Comparison of ENCODE assay signal across 22 mouse cellular contexts in the genomic region with DNA sequence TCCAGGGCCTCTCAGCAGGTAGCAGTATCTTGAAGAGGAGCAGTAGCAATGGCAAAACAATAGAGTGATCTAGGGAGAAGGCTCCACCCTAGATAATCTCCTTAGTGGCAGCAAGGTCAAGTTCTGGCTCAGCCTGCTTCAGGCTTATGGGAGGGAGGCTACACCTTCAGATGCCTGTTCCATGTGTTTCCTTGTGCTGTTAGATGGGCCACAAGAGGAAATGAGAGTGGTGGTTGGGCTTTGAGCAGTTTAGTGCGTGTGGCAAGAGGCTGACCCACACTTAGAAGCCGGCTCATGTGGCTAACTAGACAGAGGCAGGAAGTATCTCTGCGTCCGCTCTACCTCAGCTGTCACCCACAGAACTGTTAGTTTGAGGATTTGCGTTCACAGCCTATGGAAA.
DNase-seq lines count a peak whose midpoint lies in the region; ATAC-seq and TF ChIP-seq lines count a peak whose summit lies in the region.
"Had no signal": no experiment of that assay in that cellular context is flagged by ENCODE, and none has a peak within 500 bp of the region (broad histone marks: within the 10 kb centered on the region; RNA-seq: fewer than 3 reads in every experiment).

No protein-coding gene starts in this region.

- no peak overlapping the region for H3K9ac ChIP-seq in midbrain, embryonic 11.5 days (ENCODE audit: low read length)
- H3K9ac ChIP-seq in midbrain, embryonic 14.5 days (replicated peaks; ENCODE audit: low read length) = no peak overlapping the region
- H3K9ac ChIP-seq: forebrain, embryonic 13.5 days; limb, embryonic 15.5 days; midbrain, embryonic 13.5 days; stomach, embryonic 15.5 days had no signal

- H3K27ac ChIP-seq in midbrain, embryonic 11.5 days (ENCODE audit: low read depth, low read length) = no peak overlapping the region
- H3K27ac ChIP-seq in midbrain, embryonic 14.5 days (replicated peaks; ENCODE audit: low read depth, low read length) = no peak overlapping the region
- no peak overlapping the region for H3K27ac ChIP-seq in left cerebral cortex, adult 2 months
- H3K27ac ChIP-seq: embryonic facial prominence, embryonic 10.5 days; forebrain, embryonic 13.5 days; limb, embryonic 15.5 days; midbrain, embryonic 13.5 days; stomach, embryonic 15.5 days had no signal

- H3K27me3 ChIP-seq in midbrain, embryonic 11.5 days (ENCODE audit: control insufficient read depth, insufficient read depth, low read length) = no peaks in the 10 kb centered on the region
- H3K27me3 ChIP-seq in midbrain, embryonic 14.5 days (ENCODE audit: control insufficient read depth, insufficient read depth, low read length) = no peaks in the 10 kb centered on the region
- H3K27me3 ChIP-seq: forebrain, embryonic 13.5 days; limb, embryonic 15.5 days; midbrain, embryonic 13.5 days; stomach, embryonic 15.5 days had no signal

- TF ChIP-seq CTCF in left cerebral cortex, adult 2 months (IDR thresholded peaks at IDR 0.05) = no peak
- no peak for TF ChIP-seq CTCF in lung, adult 2 months (IDR thresholded peaks at IDR 0.05; ENCODE audit: insufficient read depth, low read length)

- no peaks in the 10 kb centered on the region for H3K36me3 ChIP-seq in midbrain, embryonic 11.5 days (ENCODE audit: control insufficient read depth, insufficient read depth, low read length)
- 0 out of 2 replicates have a peak, but pooled peaks cover 5% of the 10 kb centered on the region for H3K36me3 ChIP-seq in midbrain, embryonic 14.5 days (ENCODE audit: control insufficient read depth, insufficient read depth, low read length)
- H3K36me3 ChIP-seq: limb, embryonic 15.5 days; midbrain, embryonic 13.5 days had no signal

- H3K4me1 ChIP-seq in midbrain, embryonic 11.5 days (ENCODE audit: control insufficient read depth, insufficient read depth, low read length) = no peaks in the 10 kb centered on the region
- H3K4me1 ChIP-seq in midbrain, embryonic 14.5 days (ENCODE audit: control insufficient read depth, insufficient read depth, low read length) = no peaks in the 10 kb centered on the region
- H3K4me1 ChIP-seq in lung, adult 2 months (ENCODE audit: control insufficient read depth, insufficient read depth, low read length) = 0 out of 2 replicates have a peak, but pooled peaks cover 3% of the 10 kb centered on the region
- H3K4me1 ChIP-seq: limb, embryonic 15.5 days; stomach, embryonic 15.5 days had no signal

- intact Hi-C loops in heart, postnatal 14 days (cut with DNase I) = no loop called here
- intact Hi-C loops in left cerebral cortex, adult 2 months (cut with DNase I) = no loop called here

- H3K4me2 ChIP-seq in midbrain, embryonic 11.5 days = no peak overlapping the region
- H3K4me2 ChIP-seq in midbrain, embryonic 14.5 days (ENCODE audit: low read length) = no peak overlapping the region
- H3K4me2 ChIP-seq: forebrain, embryonic 13.5 days; limb, embryonic 15.5 days; midbrain, embryonic 13.5 days; stomach, embryonic 15.5 days had no signal

- WGBS in midbrain, embryonic 11.5 days = 93% methylated on average over 5 of the region's 5 CpGs
- 95% methylated on average over 5 of the region's 5 CpGs for WGBS in midbrain, embryonic 14.5 days
- 79% methylated on average over 5 of the region's 5 CpGs for WGBS in lung, adult 2 months

- no peak for ATAC-seq in midbrain, embryonic 11.5 days (ENCODE audit: low FRiP score)
- no peak for ATAC-seq in midbrain, embryonic 14.5 days (ENCODE audit: low FRiP score, low TSS enrichment)
- peak; percentile 99 for ATAC-seq in granulocyte monocyte progenitor cell, adult 5-6 weeks (replicated peaks; ENCODE audit: poor library complexity, severe bottlenecking)
- ATAC-seq: forebrain, embryonic 13.5 days; hindbrain, embryonic 16.5 days had no signal

- H3K4me3 ChIP-seq in midbrain, embryonic 11.5 days (ENCODE audit: low read depth, low read length) = no peak overlapping the region
- H3K4me3 ChIP-seq in midbrain, embryonic 14.5 days (replicated peaks; ENCODE audit: low read depth, low read length) = no peak overlapping the region
- no peak overlapping the region for H3K4me3 ChIP-seq in left cerebral cortex, adult 2 months
- no peak overlapping the region for H3K4me3 ChIP-seq in lung, adult 2 months (replicated peaks; ENCODE audit: extremely low read depth, low read depth, low read length)
- H3K4me3 ChIP-seq: embryonic facial prominence, embryonic 10.5 days; forebrain, embryonic 13.5 days; limb, embryonic 15.5 days; midbrain, embryonic 13.5 days; stomach, embryonic 15.5 days had no signal

- no peak for TF ChIP-seq POLR2A in lung, adult 2 months (IDR thresholded peaks at IDR 0.05; ENCODE audit: borderline replicate concordance, extremely low read depth, low read depth, low read length)

- peak; percentile 96 for DNase-seq in heart, adult 11 months
- no peak for DNase-seq in heart, postnatal 14 days
- peak; percentile 70 for DNase-seq in midbrain, embryonic 11.5 days (ENCODE audit: low spot score, missing footprints)
- DNase-seq in midbrain, embryonic 14.5 days = no peak
- no peak for DNase-seq in left cerebral cortex, adult 2 months (ENCODE audit: extremely low spot score in 1 of 2, low spot score in 2 of 2)
- DNase-seq in embryo, embryonic 9.5 days (ENCODE audit: extremely low spot score) = no peak
- DNase-seq in lung, adult 2 months = no peak
- DNase-seq: cerebellum, postnatal 14 days; kidney, adult 18-20 months; kidney, postnatal 36 days; lung, adult 18-20 months; lung, postnatal 36 days; right cerebral cortex, adult 18-20 months; spleen, adult 18-20 months; thymus, postnatal 25 days had no signal

- no peaks in the 10 kb centered on the region for H3K9me3 ChIP-seq in midbrain, embryonic 11.5 days (ENCODE audit: control insufficient read depth, low read length)
- H3K9me3 ChIP-seq in midbrain, embryonic 14.5 days (ENCODE audit: control insufficient read depth, low read length) = no peaks in the 10 kb centered on the region
- H3K9me3 ChIP-seq: embryonic facial prominence, embryonic 10.5 days; forebrain, embryonic 13.5 days; limb, embryonic 15.5 days; midbrain, embryonic 13.5 days; stomach, embryonic 15.5 days had no signal

Comparison
In these comparisons a context has a peak if more than half of its experiments do, and no peak if none do; other contexts are left out.
1. DNase-seq: peak in heart, adult 11 months (single experiment) and midbrain, embryonic 11.5 days (single experiment); none in heart, postnatal 14 days (0 of 2), midbrain, embryonic 14.5 days (single experiment), left cerebral cortex, adult 2 months (0 of 2), embryo, embryonic 9.5 days (single experiment) and lung, adult 2 months (single experiment).